Mouse (Mus musculus) ES-Bruce4 (cell line): ENCODE measurements around the gene Smarcd1. TPM values are rescaled to one million over a fixed set of nuclear protein-coding genes. Genes with fewer than 3 reads are reported as not detected.

ENCODE experiments used
- H3K27ac ChIP-seq: 2 replicates; pipeline ENCODE4 v1.5.1; 2012; ENCODE audit warnings: low read length, inconsistent platforms; ENCODE audit not compliant: insufficient read depth
- H3K27me3 ChIP-seq: 2 replicates; pipeline ENCODE4 v1.6.1; 2012; ENCODE audit warnings: mild to moderate bottlenecking, low read length, inconsistent platforms; ENCODE audit not compliant: control insufficient read depth, poor library complexity, insufficient read depth, severe bottlenecking
- H3K36me3 ChIP-seq: 2 replicates; pipeline ENCODE4 v1.6.1; 2012; ENCODE audit warnings: inconsistent platforms, mild to moderate bottlenecking, low read length, moderate library complexity; ENCODE audit not compliant: control insufficient read depth, poor library complexity, insufficient read depth, severe bottlenecking
- H3K4me1 ChIP-seq: one replicate; pipeline ENCODE4 v1.8.1; 2011; ENCODE audit warnings: low read length; ENCODE audit not compliant: control insufficient read depth, insufficient read depth
- H3K4me3 ChIP-seq: 2 replicates; pipeline ENCODE4 v1.5.1; 2011; ENCODE audit warnings: low read depth, mild to moderate bottlenecking, low read length
- H3K9ac ChIP-seq: 2 replicates; pipeline ENCODE4 v1.6.1; 2012; ENCODE audit warnings: low read depth, mild to moderate bottlenecking, inconsistent platforms; ENCODE audit not compliant: poor library complexity, severe bottlenecking
- H3K9me3 ChIP-seq: replicated peaks from 2 replicates; pipeline ENCODE4 v1.6.1; 2012; ENCODE audit warnings: mild to moderate bottlenecking, low read length, inconsistent platforms; ENCODE audit not compliant: control insufficient read depth, poor library complexity, insufficient read depth, severe bottlenecking
- CTCF ChIP-seq: IDR thresholded peaks from one replicate; pipeline ENCODE4 v1.8.1; 2011; ENCODE audit warnings: low read depth, low read length
- EP300 ChIP-seq: IDR thresholded peaks from 2 replicates; pipeline ENCODE4 v1.6.1; 2011; ENCODE audit warnings: low read depth, low read length; ENCODE audit not compliant: insufficient read depth
- POLR2A ChIP-seq: IDR thresholded peaks from one replicate; pipeline ENCODE4 v1.8.1; 2011; ENCODE audit warnings: low read length; ENCODE audit not compliant: insufficient read depth
- polyA plus RNA-seq: library from polyadenylated mRNA; stranded (reverse); fragments of >200 nt; gene quantifications from 2 replicates; pipeline ENCODE4 v1.2.4, GENCODE M21; 2011; ENCODE audit warnings: low read depth; ENCODE audit not compliant: missing spikeins, insufficient read depth, insufficient read length

Smarcd1 gene
- polyA plus RNA-seq, 1 experiment, result 92.3 TPM

DNA sequence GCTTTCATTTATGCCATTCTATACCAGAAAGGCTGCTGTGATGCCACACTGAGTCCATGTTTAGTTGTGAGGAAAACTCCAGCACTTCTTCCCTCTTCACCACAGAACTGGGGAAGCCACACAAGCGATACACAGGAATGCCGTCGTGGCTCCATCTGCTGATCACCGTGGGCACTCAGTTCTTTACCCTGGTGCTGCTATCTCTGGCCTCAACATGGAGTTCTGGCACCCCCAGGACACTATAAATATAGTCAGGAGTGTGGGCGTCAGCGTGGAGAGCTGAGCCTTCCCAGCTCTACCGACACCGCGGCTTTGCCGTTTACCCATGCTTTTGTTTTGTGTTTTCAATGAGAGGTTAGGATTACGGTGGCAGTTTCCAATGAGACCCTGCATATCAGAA, 34.7 kb downstream of the Smarcd1 start:
- no peak overlapping the region for H3K9ac ChIP-seq
- TF ChIP-seq EP300, result no peak
- TF ChIP-seq CTCF, result no peak
- no peak overlapping the region for H3K4me3 ChIP-seq
- H3K27ac ChIP-seq, result no peak overlapping the region
- peaks cover 7% of the 10 kb centered on the region for H3K36me3 ChIP-seq
- no peaks in the 10 kb centered on the region for H3K27me3 ChIP-seq
- H3K4me1 ChIP-seq, result no peaks in the 10 kb centered on the region
- no peaks in the 10 kb centered on the region for H3K9me3 ChIP-seq

DNA sequence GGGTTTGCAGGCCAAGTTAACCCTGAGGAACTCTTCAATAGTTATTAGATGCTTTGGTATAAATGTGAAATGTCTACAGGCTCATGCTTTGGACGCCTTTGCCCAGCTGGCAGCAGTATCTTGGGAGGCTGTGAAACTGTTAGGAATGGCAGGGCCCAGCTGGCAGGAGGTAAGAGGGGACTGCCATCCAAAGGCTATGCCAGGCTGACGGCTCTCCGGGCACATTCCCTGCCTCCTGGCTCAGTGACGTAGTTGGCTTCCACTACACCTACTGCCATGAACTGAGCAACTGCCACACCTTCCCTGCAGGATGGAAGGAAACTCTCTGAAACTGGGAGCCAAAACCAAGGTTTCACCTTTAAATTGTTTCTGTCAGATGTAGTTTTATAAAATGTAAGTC, 38.3 kb downstream of the Smarcd1 start:
- peaks cover 7% of the 10 kb centered on the region for H3K36me3 ChIP-seq
- TF ChIP-seq CTCF (no peak), POLR2A (no peak), EP300 (no peak)
- H3K4me1 ChIP-seq, result no peaks in the 10 kb centered on the region

DNA sequence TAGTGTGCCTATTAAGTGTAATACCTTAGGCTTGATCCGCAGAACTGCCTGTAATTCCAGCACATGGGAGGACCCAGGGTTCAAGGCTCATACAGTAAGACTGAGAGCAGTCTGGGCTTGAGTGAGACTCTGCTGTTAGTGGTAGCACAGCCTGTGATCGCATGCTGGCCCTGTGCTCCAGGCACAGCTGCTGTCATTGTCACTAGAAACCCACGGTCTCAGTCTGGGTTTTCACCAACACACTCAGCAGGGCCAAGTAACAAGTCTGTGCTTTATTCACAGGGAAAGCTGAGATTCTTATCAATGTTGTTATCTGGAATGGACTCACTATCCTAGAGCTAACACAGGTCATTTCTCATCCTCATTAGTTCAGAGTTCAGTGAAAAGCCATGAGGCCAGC, 52.3 kb downstream of the Smarcd1 start:
- Histone ChIP-seq H3K27me3 (no peaks in the 10 kb centered on the region), H3K9me3 (no peaks in the 10 kb centered on the region), H3K36me3 (no peaks in the 10 kb centered on the region), H3K27ac (no peak overlapping the region), H3K9ac (no peak overlapping the region), H3K4me3 (no peak overlapping the region), H3K4me1 (no peaks in the 10 kb centered on the region)
- TF ChIP-seq POLR2A (no peak), EP300 (no peak), CTCF (no peak)

More for the DNA sequence above, 38.3 kb downstream of the Smarcd1 start:
- Histone ChIP-seq H3K27ac (no peak overlapping the region), H3K27me3 (no peaks in the 10 kb centered on the region), H3K4me3 (no peak overlapping the region), H3K9ac (no peak overlapping the region), H3K9me3 (no peaks in the 10 kb centered on the region)

Other genes starting within 250 kb of the Smarcd1 start
- gene Nckap5l, start 244.4 kb upstream of the Smarcd1 start, polyA plus RNA-seq, result 6.1 and 10.4 TPM in 2 replicates
- 10.7 and 12.5 TPM in 2 replicates for gene Bcdin3d, start 227.4 kb upstream of the Smarcd1 start, polyA plus RNA-seq
- 0.72 and 0.90 TPM in 2 replicates for gene Faim2, start 174.0 kb upstream of the Smarcd1 start, polyA plus RNA-seq
- gene Aqp2, start 123.1 kb upstream of the Smarcd1 start, polyA plus RNA-seq, result not detected in 2 replicates
- gene Aqp5, start 111.3 kb upstream of the Smarcd1 start, polyA plus RNA-seq, result not detected in 2 replicates
- gene Aqp6, start 100.7 kb upstream of the Smarcd1 start, polyA plus RNA-seq, result 0.32 and 0.42 TPM in 2 replicates
- gene Racgap1, start 50.5 kb upstream of the Smarcd1 start, polyA plus RNA-seq, result 122 and 134 TPM in 2 replicates
- gene Asic1, start 31.8 kb upstream of the Smarcd1 start, polyA plus RNA-seq, result 3.9 and 4.1 TPM in 2 replicates
- gene Gm17349, start 3.4 kb downstream of the Smarcd1 start, polyA plus RNA-seq, result not detected in 2 replicates
- gene Gpd1, start 15.4 kb downstream of the Smarcd1 start, polyA plus RNA-seq, result 0.28 and 1.9 TPM in 2 replicates
- 36.3 and 37.8 TPM in 2 replicates for gene Cox14, start 23.5 kb downstream of the Smarcd1 start, polyA plus RNA-seq
- 49.5 and 52.1 TPM in 2 replicates for gene Cers5, start 70.8 kb downstream of the Smarcd1 start, polyA plus RNA-seq
- gene Lima1, start 173.3 kb downstream of the Smarcd1 start, polyA plus RNA-seq, result 104 and 113 TPM in 2 replicates